Mouse (Mus musculus) gastrocnemius, postnatal 36 days (tissue): ENCODE measurements around the gene Tmed8. TPM values are rescaled to one million over a fixed set of nuclear protein-coding genes. Genes with fewer than 3 reads are reported as not detected.

Experiments used
- total RNA-seq, 2 experiments: library from RNA; stranded (reverse); gene quantifications; 2 replicates each; pipeline ENCODE4 v1.2.3; 2021

The Tmed8 gene
- total RNA-seq, 2 experiments from 2014 or later, result 1.7 to 1.9 TPM

Other genes with a start within 250 kb of the Tmed8 start
- gene Zdhhc22, start 210.0 kb downstream of the Tmed8 start, total RNA-seq, result not detected
- gene Tmem63c, start 179.1 kb downstream of the Tmed8 start, total RNA-seq, result not detected
- not detected for gene Ngb, start 97.9 kb downstream of the Tmed8 start, total RNA-seq
- 10 to 100 TPM; 34.9 to 36.0 TPM for gene Gstz1, start 53.3 kb downstream of the Tmed8 start, total RNA-seq
- 1 to 10 TPM; 4.4 to 5.0 TPM for gene Pomt2, start 52.5 kb downstream of the Tmed8 start, total RNA-seq
- gene Samd15, start 731 bp downstream of the Tmed8 start, total RNA-seq, result not detected
- under 1 TPM; 0.33 to 0.47 TPM for gene Noxred1, start 38.3 kb upstream of the Tmed8 start, total RNA-seq
- gene Vipas39, start 65.8 kb upstream of the Tmed8 start, total RNA-seq, result 10 to 100 TPM in 1 of 2 experiments, 1 to 10 TPM in 1; 7.3 to 10.1 TPM
- gene Ahsa1, start 66.0 kb upstream of the Tmed8 start, total RNA-seq, result 100 to 1,000 TPM; 117 to 123 TPM
- not detected for gene Ism2, start 99.3 kb upstream of the Tmed8 start, total RNA-seq
- 10 to 100 TPM in 1 of 2 experiments, 1 to 10 TPM in 1; 9.2 to 10.5 TPM for gene Sptlc2, start 187.9 kb upstream of the Tmed8 start, total RNA-seq
- 100 to 1,000 TPM; 139 to 146 TPM for gene Slirp, start 243.4 kb upstream of the Tmed8 start, total RNA-seq
- gene Alkbh1, start 243.6 kb upstream of the Tmed8 start, total RNA-seq, result 1 to 10 TPM; 3.5 to 6.7 TPM